Mouse (Mus musculus) C2C12 (cell line): ENCODE results near the gene Chchd2.

Experiments
- CEBPB ChIP-seq: IDR thresholded peaks from one replicate; pipeline ENCODE4 v1.6.1; 2011; ENCODE audit warnings: low read depth, mild to moderate bottlenecking, control low read depth, moderate library complexity
- CTCF ChIP-seq: IDR thresholded peaks from one replicate; pipeline ENCODE4 v1.5.1; 2011; ENCODE audit not compliant: control insufficient read depth, insufficient read depth, insufficient read length
- MYOG ChIP-seq: IDR thresholded peaks from one replicate; pipeline ENCODE4 v1.6.1; 2011; ENCODE audit not compliant: control insufficient read depth, insufficient read length; ENCODE audit errors: extremely low read depth
- USF1 ChIP-seq: IDR thresholded peaks from one replicate; pipeline ENCODE4 v1.6.1; 2011; ENCODE audit warnings: low read depth, mild to moderate bottlenecking, control low read depth, moderate library complexity

DNA sequence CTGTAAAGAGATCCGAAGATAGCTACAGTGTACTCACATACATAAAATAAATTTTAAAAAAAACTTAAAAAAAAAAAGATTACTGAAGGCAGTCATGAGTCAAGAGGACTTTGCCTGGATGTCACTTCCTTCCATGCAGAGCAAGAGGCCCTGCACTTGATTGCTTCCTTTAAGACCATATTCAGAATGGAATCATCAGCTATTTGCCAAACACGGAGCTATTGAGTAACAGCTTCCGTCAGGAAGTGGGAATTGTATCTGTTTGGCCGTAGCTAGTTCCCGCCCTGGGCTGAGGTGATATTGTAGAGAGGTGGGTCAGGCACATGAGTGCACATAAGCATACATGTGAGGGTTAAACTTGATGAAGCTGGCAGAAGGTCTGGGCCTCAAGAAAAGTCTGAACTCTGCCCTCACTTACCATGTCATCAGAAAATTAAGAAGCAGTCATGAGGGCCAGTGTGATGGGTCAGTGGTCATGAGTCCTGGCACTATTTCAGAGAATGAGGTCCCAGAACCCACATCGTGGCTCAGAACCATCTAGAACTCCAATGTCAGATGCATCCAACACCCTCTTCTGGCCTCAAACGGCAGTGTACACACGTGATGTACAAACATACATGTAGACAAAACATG is 37.7 kb upstream of the Chchd2 start:
- no peak for TF ChIP-seq MYOG
- no peak for TF ChIP-seq CTCF
- no peak for TF ChIP-seq USF1
- no peak for TF ChIP-seq CEBPB
